Mouse (Mus musculus) cerebellum, adult 2 months (tissue): Measurements from ENCODE around the gene Inpp5b. TPM values are rescaled to one million over a fixed set of nuclear protein-coding genes. Genes with fewer than 3 reads are reported as not detected.

Experiments
- DNase-seq, 2 experiments: peaks; one replicate each; pipeline ENCODE4 v3.0.0; 2021
- H3K27ac ChIP-seq: fragments of 200-500 bp; 2 replicates; pipeline ENCODE4 v1.5.1; 2012; ENCODE audit warnings: low read length, control low read depth, inconsistent platforms; ENCODE audit not compliant: insufficient read depth
- H3K27me3 ChIP-seq: fragments of 200-500 bp; 2 replicates; pipeline ENCODE4 v1.6.1; 2012; ENCODE audit warnings: inconsistent platforms, mild to moderate bottlenecking, low read length, moderate library complexity; ENCODE audit not compliant: control insufficient read depth, insufficient read depth
- H3K4me1 ChIP-seq: fragments of 200-500 bp; 2 replicates; pipeline ENCODE4 v1.6.1; 2011; ENCODE audit warnings: low read length; ENCODE audit not compliant: control insufficient read depth, insufficient read depth
- H3K4me3 ChIP-seq: fragments of 200-500 bp; replicated peaks from 2 replicates; pipeline ENCODE3; 2011; ENCODE audit warnings: mild to moderate bottlenecking, low read depth, low read length, control low read depth; ENCODE audit not compliant: insufficient read depth
- CTCF ChIP-seq: fragments of 200-500 bp; IDR thresholded peaks from 2 replicates; pipeline ENCODE4 v1.5.1; 2011; ENCODE audit warnings: low read depth, mild to moderate bottlenecking, control low read depth, low read length, moderate library complexity, borderline replicate concordance; ENCODE audit not compliant: insufficient read depth
- POLR2A ChIP-seq: fragments of 200-500 bp; IDR thresholded peaks from 2 replicates; pipeline ENCODE4 v1.6.1; 2011; ENCODE audit warnings: low read length, control low read depth, borderline replicate concordance; ENCODE audit not compliant: insufficient read depth
- WGBS: fragments of 180-500 bp; shearing (Covaris S2); methylation state at CpG from one replicate; pipeline ENCODE4 v1.1.7; 2018; 5-methylcytosine and 5-hydroxymethylcytosine counted together
- polyA plus RNA-seq: library from polyadenylated mRNA; depleted of rRNA; stranded (reverse); fragments of >200 nt; gene quantifications from 2 replicates; pipeline ENCODE4 v1.2.3, GENCODE M21; 2012

Gene Inpp5b
- polyA plus RNA-seq, 1 experiment, result 92.4 TPM

DNA sequence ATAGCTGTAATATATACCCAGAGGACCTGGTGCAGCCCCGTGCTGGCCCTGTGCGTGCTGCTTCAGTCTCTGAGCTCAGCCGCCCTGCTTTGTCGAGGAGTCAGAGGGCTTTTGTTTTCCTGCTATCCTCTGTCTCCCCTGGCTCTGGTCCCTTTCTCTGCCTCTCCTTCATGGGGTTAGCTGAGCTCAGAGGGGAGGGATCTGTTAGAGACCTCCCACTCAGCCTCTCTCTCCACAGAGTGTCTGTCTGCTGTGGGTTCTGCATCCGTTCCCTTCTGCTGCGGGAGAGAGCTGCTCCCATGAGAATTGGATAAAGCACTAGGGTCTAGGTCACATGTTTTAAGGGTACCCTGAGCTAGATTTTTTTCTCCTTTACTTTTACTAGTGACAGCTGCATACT is 15.5 kb upstream of the Inpp5b start:
- no peak overlapping the region for H3K4me3 ChIP-seq
- DNase-seq, result no peak
- no peaks in the 10 kb centered on the region for H3K27me3 ChIP-seq
- WGBS, result 76% methylated on average over 6 of the region's 6 CpGs
- no peak overlapping the region for H3K27ac ChIP-seq
- TF ChIP-seq CTCF, result no peak
- TF ChIP-seq POLR2A, result no peak
- no peaks in the 10 kb centered on the region for H3K4me1 ChIP-seq

DNA sequence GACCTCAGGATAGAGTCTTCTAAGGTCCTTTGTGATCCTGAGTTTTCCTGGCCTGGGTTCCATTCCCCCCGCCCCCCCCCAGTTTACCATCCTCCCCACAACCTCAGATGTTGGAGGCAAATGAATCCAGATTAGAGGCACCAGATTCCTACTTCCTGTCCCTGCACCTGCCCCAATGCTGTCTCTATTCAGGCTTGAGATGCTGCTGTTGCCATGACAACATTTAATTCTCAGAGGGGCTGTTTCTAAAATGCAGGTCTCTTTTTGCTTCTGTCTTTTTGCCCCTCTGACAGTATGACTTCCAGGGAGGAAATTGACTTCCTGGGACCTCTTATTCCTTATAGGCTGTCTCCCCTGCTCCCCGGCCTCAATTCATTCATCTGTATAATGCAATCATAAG is 4.7 kb upstream of the Inpp5b start:
- DNase-seq, result no peak
- no peaks in the 10 kb centered on the region for H3K27me3 ChIP-seq
- TF ChIP-seq POLR2A (no peak), CTCF (no peak)
- WGBS, result 54% methylated on average over 2 of the region's 2 CpGs
- no peaks in the 10 kb centered on the region for H3K4me1 ChIP-seq
- no peak overlapping the region for H3K27ac ChIP-seq
- no peak overlapping the region for H3K4me3 ChIP-seq

DNA sequence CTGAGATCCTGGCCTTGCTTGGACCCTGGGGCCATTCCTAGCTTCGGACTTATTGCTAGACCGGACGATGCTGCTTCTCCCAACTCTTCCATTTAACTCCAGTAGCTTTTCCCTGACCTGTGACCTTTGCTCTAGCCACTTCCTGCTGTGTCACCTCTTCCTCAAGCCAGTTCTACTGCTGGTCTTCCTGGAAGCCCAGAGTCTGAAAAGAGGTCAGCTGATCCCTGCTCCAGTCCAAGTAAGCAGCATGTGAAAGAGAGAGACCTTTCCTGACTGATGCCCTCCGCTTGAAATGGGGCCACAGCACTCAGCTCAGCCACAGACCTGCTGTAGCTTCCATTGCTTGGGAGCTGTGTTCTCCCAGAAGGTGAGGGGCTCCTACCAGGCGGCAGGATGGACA is 4.2 kb upstream of the Inpp5b start:
- Histone ChIP-seq H3K4me1 (peaks cover 3% of the 10 kb centered on the region), H3K4me3 (no peak overlapping the region), H3K27ac (no peak overlapping the region), H3K27me3 (no peaks in the 10 kb centered on the region)
- TF ChIP-seq POLR2A (no peak), CTCF (no peak)
- DNase-seq, result no peak
- WGBS, result 72% methylated on average over 5 of the region's 5 CpGs

DNA sequence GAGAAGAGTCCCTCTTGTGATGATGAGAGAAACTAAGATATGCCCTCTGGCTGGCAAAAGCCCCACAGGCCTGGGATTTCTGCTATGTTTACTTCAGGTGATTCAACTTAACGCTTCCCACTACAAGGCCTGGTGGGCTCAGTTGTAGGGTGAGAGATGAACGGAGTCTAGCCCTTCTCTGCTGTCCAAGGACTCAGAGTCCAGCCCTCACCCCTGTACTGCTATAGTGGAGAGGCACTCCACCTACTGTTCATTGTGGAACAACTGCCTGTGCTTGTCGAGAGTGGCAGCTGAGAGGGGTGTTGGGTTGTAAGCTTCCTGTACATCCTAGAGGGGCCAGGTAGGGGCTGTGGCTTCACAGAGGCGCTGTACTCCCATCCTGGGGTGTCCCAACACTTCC is 3.6 kb upstream of the Inpp5b start:
- H3K4me3 ChIP-seq, result no peak overlapping the region
- no peak for TF ChIP-seq POLR2A
- TF ChIP-seq CTCF, result no peak
- peaks cover 8% of the 10 kb centered on the region for H3K4me1 ChIP-seq
- 55% methylated on average over 4 of the region's 4 CpGs for WGBS
- DNase-seq, result no peak
- H3K27ac ChIP-seq, result no peak overlapping the region
- no peaks in the 10 kb centered on the region for H3K27me3 ChIP-seq

DNA sequence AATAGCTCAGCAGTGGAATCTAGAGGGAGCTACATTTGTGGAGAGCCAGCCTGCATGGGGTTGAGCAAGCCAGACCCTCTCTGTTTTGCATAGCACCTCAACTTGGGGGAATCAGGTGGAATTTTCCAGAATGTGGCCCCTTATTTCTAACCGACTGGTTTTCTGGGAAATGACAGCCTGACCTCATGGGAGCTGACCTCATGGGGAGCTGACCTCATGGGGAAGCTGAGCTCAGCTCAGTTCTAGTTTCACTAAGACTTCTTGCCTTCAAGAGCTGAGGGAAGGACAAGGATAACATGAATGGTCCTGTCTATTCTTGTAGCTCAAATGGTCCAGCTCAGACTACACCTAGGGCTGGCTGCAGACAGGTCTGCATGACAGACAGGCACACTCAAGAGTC is 2.9 kb upstream of the Inpp5b start:
- no peaks in the 10 kb centered on the region for H3K27me3 ChIP-seq
- H3K4me1 ChIP-seq, result peaks cover 8% of the 10 kb centered on the region
- 62% methylated on average over 1 of the region's 1 CpGs for WGBS
- no peak overlapping the region for H3K4me3 ChIP-seq
- no peak for DNase-seq
- TF ChIP-seq CTCF (no peak), POLR2A (no peak)
- H3K27ac ChIP-seq, result no peak overlapping the region

- WGBS, result 83% methylated on average over 11 of the region's 11 CpGs
Observed at GRCm38 (mm10) chr4:124742839-124743238, 1.2 kb downstream of the Inpp5b start.

GRCm38 (mm10) chr4:124746577-124746976 is 4.9 kb downstream of the Inpp5b start:
- Histone ChIP-seq H3K4me3 (no peak overlapping the region), H3K4me1 (peaks cover 8% of the 10 kb centered on the region), H3K27me3 (no peaks in the 10 kb centered on the region), H3K27ac (no peak overlapping the region)
- TF ChIP-seq CTCF (no peak), POLR2A (no peak)
- DNase-seq, result no peak
- 78% methylated on average over 7 of the region's 7 CpGs for WGBS

More at GRCm38 (mm10) chr4:124742839-124743238, 1.2 kb downstream of the Inpp5b start:
- H3K4me1 ChIP-seq, result peaks cover 8% of the 10 kb centered on the region
- H3K27me3 ChIP-seq, result no peaks in the 10 kb centered on the region
- no peak overlapping the region for H3K4me3 ChIP-seq
- no peak overlapping the region for H3K27ac ChIP-seq
- DNase-seq, result no peak
- TF ChIP-seq POLR2A (no peak), CTCF (no peak)

DNA sequence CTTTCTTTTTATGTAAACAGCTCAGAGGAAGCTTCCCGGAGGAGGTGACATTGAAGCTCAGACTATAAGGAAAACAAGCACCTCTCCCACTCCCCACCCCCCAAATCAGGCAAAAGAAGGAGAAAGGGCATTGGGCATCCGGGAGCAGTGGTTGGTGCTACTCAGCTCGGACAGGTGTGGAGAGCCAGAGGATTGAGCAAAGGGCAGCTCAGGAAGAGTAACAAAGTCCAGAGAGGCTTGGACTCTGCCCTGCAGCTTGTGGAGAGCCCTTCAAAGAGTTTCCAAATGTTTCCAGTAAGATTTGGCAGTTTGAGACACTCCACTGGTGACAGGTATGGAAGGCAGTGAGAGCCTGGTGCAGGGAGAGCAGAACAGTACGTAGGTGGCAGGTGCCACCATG is 6.2 kb downstream of the Inpp5b start:
- DNase-seq, result no peak
- no peaks in the 10 kb centered on the region for H3K27me3 ChIP-seq
- no peak overlapping the region for H3K27ac ChIP-seq
- no peak for TF ChIP-seq POLR2A
- no peak for TF ChIP-seq CTCF
- H3K4me1 ChIP-seq, result peaks cover under 1% of the 10 kb centered on the region
- WGBS, result 65% methylated on average over 4 of the region's 4 CpGs
- H3K4me3 ChIP-seq, result no peak overlapping the region
